Mouse (Mus musculus) bone marrow macrophage, adult 2 months (primary cell): ENCODE data around the gene 2010300C02Rik.

Experiments
- CTCF ChIP-seq: IDR thresholded peaks from 2 replicates; pipeline ENCODE4 v1.5.1; 2012; ENCODE audit warnings: low read depth, mild to moderate bottlenecking, low read length, moderate library complexity
- POLR2A ChIP-seq: IDR thresholded peaks from 2 replicates; pipeline ENCODE4 v1.6.1; 2012; ENCODE audit warnings: mild to moderate bottlenecking, low read depth, low read length, borderline replicate concordance

DNA sequence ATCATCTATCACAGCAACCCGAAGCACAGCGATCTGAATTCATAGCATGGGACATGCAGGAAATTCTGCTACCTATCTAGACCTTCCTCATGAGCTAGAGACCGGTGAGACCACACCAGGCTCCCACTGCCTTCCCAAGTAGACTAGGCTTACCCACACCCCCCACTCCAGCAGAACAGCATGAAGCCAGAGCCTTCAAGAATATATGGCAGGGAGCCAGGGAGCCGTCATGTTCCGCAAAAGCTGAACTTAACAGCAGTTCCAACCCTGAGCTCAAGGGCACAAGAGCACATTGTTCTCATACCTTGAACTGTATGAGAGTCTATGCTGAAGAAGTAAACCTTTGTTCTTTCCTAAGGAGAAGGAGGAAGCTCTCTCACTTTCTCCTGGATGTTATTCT lies 32.4 kb downstream of the 2010300C02Rik start:
- TF ChIP-seq POLR2A (no peak), CTCF (no peak)
